Mouse (Mus musculus) heart, postnatal 0 days (tissue): ENCODE results near the gene Asb8. TPM values are rescaled to one million over a fixed set of nuclear protein-coding genes. Genes with fewer than 3 reads are reported as not detected.

ENCODE experiments used
- ATAC-seq: fragments of 200-750 bp; cut with Nextera tagmentation; 2 replicates; pipeline ENCODE4 v1.8.0; 2017; ENCODE audit warnings: low read depth, moderate number of reproducible peaks, moderate library complexity; ENCODE audit not compliant: insufficient read depth
- DNase-seq: peaks from one replicate; pipeline ENCODE4 v3.0.0-alpha.2; 2016; ENCODE audit warnings: low spot score
- H3K27ac ChIP-seq: fragments of 300-500 bp; sonication (generic); 2 replicates; pipeline ENCODE4 v1.5.1; 2014; ENCODE audit warnings: low read depth, mild to moderate bottlenecking
- H3K27me3 ChIP-seq: fragments of 300-500 bp; sonication (generic); 2 replicates; pipeline ENCODE4 v1.6.1; 2014; ENCODE audit warnings: low read length, mixed read lengths; ENCODE audit not compliant: control insufficient read depth, insufficient read depth
- H3K36me3 ChIP-seq: fragments of 300-500 bp; sonication (generic); replicated peaks from 2 replicates; pipeline ENCODE4 v1.6.1; 2014; ENCODE audit warnings: low read length, mixed read lengths; ENCODE audit not compliant: control insufficient read depth, insufficient read depth
- H3K4me1 ChIP-seq: fragments of 300-500 bp; sonication (generic); 2 replicates; pipeline ENCODE4 v1.6.1; 2014; ENCODE audit warnings: antibody characterized with exemption; ENCODE audit not compliant: control insufficient read depth, insufficient read depth
- H3K4me2 ChIP-seq: fragments of 300-500 bp; sonication (generic); 2 replicates; pipeline ENCODE4 v1.6.1; 2014; ENCODE audit warnings: low read depth, mild to moderate bottlenecking, low read length, moderate library complexity
- H3K4me3 ChIP-seq: fragments of 300-500 bp; sonication (generic); 2 replicates; pipeline ENCODE4 v1.5.1; 2014; ENCODE audit warnings: low read depth, low read length
- H3K9ac ChIP-seq: fragments of 300-500 bp; sonication (generic); replicated peaks from 2 replicates; pipeline ENCODE4 v1.6.1; 2014; ENCODE audit warnings: low read depth, low read length, mixed read lengths
- H3K9me3 ChIP-seq: fragments of 300-500 bp; sonication (generic); replicated peaks from 2 replicates; pipeline ENCODE4 v1.6.1; 2016; ENCODE audit warnings: low read length; ENCODE audit not compliant: control insufficient read depth
- CTCF ChIP-seq: IDR thresholded peaks from 2 replicates; pipeline ENCODE4 v1.5.1; 2016; ENCODE audit warnings: antibody characterized with exemption, control low read depth, low read depth
- EP300 ChIP-seq: IDR thresholded peaks from 2 replicates; pipeline ENCODE4 v1.6.1; 2016; ENCODE audit warnings: antibody characterized with exemption, low read depth
- WGBS: fragments of 180-500 bp; shearing (Covaris S2); extraction: QIAGEN DNeasy Blood & Tissue Kit; methylation state at CpG from one replicate; pipeline ENCODE4 v1.1.7; 2014; 5-methylcytosine and 5-hydroxymethylcytosine counted together
- polyA plus RNA-seq: library from polyadenylated mRNA; unstranded; fragments of >200 nt; fragmentation: Nextera tagmentation; extraction: Ambion mirVana; gene quantifications from 2 replicates; pipeline ENCODE4 v1.2.1, GENCODE M21; 2015
- total RNA-seq: library from RNA; depleted of rRNA; stranded (reverse); fragments of >200 nt; gene quantifications from 2 replicates; pipeline ENCODE4 v1.2.3, GENCODE M21; 2014; ENCODE audit warnings: low replicate concordance

Gene Asb8
- total and polyA plus RNA-seq, 2 experiments from 2014 or later = 111 to 158 TPM

DNA sequence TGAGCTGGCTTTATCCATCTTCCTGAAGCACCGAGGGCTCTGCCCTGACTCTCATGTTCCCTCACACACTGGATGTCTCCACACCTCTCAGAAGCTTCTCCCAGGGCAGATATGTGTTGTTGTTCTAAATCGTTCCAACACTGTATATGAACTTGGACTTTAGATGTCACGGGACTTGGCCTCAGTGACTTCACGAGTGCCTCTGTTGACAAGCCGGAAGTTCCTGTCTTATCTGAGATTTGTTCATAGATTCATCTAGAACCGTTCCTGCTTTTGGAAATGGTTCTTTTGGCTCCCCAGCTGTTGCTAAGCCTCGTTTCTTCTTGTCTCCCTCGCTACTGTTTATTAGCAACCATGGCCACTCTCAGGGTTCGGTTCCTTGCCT, 49.7 kb downstream of the Asb8 start:
- Histone ChIP-seq H3K4me3 (no peak overlapping the region), H3K36me3 (peaks cover 49% of the 10 kb centered on the region), H3K27me3 (no peaks in the 10 kb centered on the region), H3K27ac (peak overlapping the region; percentile 82), H3K4me1 (peaks cover 26% of the 10 kb centered on the region), H3K9ac (no peak overlapping the region), H3K4me2 (no peak overlapping the region), H3K9me3 (no peaks in the 10 kb centered on the region)
- no peak for ATAC-seq
- TF ChIP-seq CTCF = no peak
- TF ChIP-seq EP300 = no peak
- no peak for DNase-seq
- 60% methylated on average over 9 of the region's 9 CpGs for WGBS

DNA sequence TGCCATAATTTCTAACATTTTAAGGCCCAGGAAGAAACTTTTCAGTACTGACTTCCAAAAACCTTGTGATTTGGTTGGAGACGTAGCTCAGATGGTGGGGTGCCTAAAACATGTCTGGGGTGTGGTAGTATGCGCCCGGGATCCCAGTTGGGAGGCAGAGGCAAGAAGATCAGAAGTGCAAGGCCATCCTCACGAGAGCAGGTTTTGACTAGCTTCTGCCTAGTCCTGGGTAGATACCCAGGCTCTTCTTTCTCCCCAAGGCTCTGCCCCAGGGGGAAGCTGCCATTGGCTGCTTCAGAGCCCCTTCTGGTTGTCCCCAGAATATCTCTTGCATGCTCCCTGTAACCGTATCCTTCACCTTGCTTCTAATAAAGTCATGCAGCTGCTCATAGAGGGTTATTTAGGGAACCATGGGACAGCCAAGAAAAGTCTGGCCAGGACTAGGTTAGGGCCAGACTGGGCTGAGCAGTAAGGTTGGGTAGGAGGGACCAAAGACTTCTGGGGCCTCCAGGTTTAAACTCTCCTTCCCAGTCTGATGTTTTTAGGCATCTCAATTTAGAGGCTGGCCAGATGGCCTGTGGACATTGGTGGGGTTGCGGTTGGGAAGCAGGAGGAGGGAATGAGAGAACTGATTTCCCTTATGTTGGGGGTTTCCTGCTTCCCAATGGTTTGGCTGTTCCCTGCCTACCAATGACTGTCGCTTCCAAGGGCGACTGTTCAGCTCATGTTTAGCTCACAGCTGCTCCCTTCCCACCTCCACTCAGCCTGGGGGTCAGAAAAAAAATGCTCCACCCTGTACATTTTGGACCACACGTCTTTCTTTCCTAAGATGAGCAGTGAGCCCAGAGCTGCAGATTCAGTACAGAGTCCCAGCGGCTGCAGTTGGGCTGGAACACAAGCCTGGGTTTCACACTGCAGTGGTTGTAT, 50.3 kb downstream of the Asb8 start:
- no peak overlapping the region for H3K4me3 ChIP-seq
- TF ChIP-seq EP300 (no peak), CTCF (no peak)
- peak; percentile 71 for DNase-seq
- no peak overlapping the region for H3K9ac ChIP-seq
- H3K4me1 ChIP-seq = peaks cover 32% of the 10 kb centered on the region
- WGBS = 69% methylated on average over 10 of the region's 10 CpGs
- no peaks in the 10 kb centered on the region for H3K9me3 ChIP-seq
- H3K4me2 ChIP-seq = no peak overlapping the region
- H3K27ac ChIP-seq = peak overlapping the region; percentile 82
- no peaks in the 10 kb centered on the region for H3K27me3 ChIP-seq
- peaks cover 42% of the 10 kb centered on the region for H3K36me3 ChIP-seq
- ATAC-seq = peak; percentile 81

DNA sequence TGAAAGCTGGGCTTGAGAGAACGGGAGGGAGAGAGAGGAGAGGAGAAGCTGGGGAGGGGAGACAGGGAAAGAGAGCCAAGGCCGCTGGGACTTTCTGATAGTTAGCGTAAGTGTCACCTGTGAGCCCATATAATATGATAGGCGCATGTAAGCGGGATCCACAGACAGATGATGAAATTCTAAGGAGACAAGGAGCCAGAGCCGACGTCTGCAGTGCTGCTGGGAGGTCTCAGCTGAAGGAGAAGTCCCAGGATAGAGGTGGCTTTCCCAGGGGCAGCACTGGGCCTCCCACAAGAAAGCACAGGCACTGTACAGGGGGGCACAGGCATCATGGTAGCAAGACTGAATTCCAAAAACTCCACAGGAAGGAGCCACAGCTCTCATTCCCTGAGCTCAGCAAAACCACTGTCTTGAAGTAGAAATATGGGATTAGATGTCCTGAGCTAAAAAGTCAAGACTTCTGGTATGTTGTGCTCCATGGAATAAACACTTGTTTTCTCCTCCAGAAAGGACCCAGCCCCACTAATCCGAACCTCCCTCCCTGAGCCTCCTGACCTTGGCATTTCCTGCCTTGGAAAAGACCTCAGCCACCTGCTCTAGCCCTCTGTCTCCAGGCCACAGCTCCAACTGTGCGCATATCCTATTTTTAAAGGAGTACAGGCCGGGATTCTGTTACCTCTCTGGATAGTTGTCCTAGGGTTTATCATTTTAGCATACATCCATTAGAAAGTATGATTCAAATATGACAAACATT, 51.1 kb downstream of the Asb8 start:
- no peak overlapping the region for H3K9ac ChIP-seq
- H3K4me2 ChIP-seq = no peak overlapping the region
- 73% methylated on average over 10 of the region's 10 CpGs for WGBS
- peaks cover 34% of the 10 kb centered on the region for H3K36me3 ChIP-seq
- DNase-seq = no peak
- ATAC-seq = no peak
- H3K27ac ChIP-seq = peak overlapping the region; percentile 82
- no peak overlapping the region for H3K4me3 ChIP-seq
- TF ChIP-seq CTCF = no peak
- TF ChIP-seq EP300 = no peak
- H3K4me1 ChIP-seq = peaks cover 40% of the 10 kb centered on the region
- H3K9me3 ChIP-seq = no peaks in the 10 kb centered on the region
- H3K27me3 ChIP-seq = no peaks in the 10 kb centered on the region

DNA sequence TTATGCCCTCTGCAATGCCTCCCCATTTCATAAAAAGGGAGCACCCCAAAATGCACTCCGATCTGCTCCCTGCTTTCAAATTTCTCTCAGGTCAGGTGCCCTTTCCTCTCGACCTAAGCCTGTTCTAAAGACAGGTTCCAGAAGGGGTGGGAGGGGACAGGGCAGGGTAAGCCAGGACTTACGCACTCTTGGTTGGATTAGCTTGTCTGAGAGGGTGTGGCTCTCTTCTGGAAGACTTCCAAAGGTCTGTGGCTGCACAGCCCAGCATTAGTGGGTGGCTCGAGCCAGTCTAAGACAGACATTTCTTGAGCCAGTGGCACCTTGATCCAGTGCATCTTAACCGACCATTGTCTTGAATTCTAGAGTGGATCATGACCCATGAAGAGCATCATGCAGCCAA, 53.6 kb downstream of the Asb8 start:
- no peak overlapping the region for H3K9ac ChIP-seq
- ATAC-seq (peak; percentile 42; the same call in 1 of the 2 replicates), DNase-seq (peak; percentile 60)
- H3K36me3 ChIP-seq = peaks cover 14% of the 10 kb centered on the region
- no peaks in the 10 kb centered on the region for H3K27me3 ChIP-seq
- no peaks in the 10 kb centered on the region for H3K9me3 ChIP-seq
- WGBS = 43% methylated on average over 5 of the region's 5 CpGs
- H3K4me2 ChIP-seq = peak overlapping the region; percentile 40
- peaks cover 45% of the 10 kb centered on the region for H3K4me1 ChIP-seq
- TF ChIP-seq EP300 (no peak), CTCF (no peak)
- peak overlapping the region; percentile 39; the same call in 1 of the 2 replicates for H3K27ac ChIP-seq
- no peak overlapping the region for H3K4me3 ChIP-seq

DNA sequence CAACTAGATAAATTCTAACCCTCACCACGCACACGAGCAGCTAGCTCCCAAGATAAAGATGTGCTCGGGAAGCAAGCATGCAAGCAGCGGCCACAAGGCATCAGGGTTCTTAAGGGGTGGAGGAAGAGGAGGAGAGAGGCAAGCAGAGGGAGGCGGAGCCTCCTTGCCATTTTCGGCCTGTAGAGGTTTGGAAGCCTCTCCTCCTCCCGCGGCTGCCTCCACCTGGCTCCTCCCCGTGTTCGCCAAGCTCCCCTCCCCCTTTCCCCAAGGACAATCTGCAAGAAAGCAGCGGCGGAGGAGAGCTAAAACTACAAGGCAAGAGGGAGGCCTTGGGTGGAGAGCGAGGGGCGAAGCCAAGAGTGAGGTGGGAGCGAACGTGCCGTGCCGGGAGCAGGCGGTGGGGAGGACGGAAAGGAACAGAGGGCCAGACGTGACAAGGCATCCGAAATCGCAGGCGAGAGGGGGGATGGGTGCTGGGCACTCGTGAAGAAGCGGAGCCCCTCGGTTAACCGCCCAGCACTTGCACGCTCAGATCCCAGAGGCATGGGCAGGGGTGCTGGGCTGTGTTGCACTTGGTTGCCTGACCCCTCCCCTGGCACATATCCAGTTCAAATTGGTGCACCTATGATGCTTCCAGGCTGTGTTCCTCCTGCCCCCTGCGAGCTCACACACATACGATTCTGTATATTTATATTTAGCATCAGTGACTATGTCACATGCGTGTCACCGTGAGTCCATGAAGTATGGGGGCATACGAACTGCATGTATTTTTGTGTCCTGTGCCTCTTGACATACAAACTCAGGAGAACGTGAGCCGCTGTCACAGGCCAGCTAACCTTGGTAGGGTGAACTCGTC, 56.9 kb downstream of the Asb8 start:
- WGBS = 2% methylated on average over 37 of the region's 37 CpGs
- peak overlapping the region; percentile 91 for H3K27ac ChIP-seq
- 0 out of 2 replicates have a peak, but pooled peaks cover 8% of the 10 kb centered on the region for H3K27me3 ChIP-seq
- peak overlapping the region; percentile 92 for H3K4me2 ChIP-seq
- peaks cover 32% of the 10 kb centered on the region for H3K4me1 ChIP-seq
- no peak for TF ChIP-seq EP300
- TF ChIP-seq CTCF = 0 out of 2 replicates have a peak, but pooled peaks have one; percentile 8
- DNase-seq (peak; percentile 90), ATAC-seq (peak; percentile 88)
- H3K4me3 ChIP-seq = peak overlapping the region; percentile 79
- no peaks in the 10 kb centered on the region for H3K9me3 ChIP-seq
- peaks cover 12% of the 10 kb centered on the region for H3K36me3 ChIP-seq
- H3K9ac ChIP-seq = peak overlapping the region; percentile 79
